9 mouse cellular contexts compared by ENCODE assay signal in genomic region chr1:153747861-153748530, GRCm38 (mm10). TPM values are rescaled to one million over a fixed set of nuclear protein-coding genes. Genes with fewer than 3 reads are reported as not detected.
DNase-seq lines count a peak whose midpoint lies in the region; ATAC-seq and TF ChIP-seq lines count a peak whose summit lies in the region.
"Had no signal": no experiment of that assay in that cellular context is flagged by ENCODE, and none has a peak within 500 bp of the region (broad histone marks: within the 10 kb centered on the region; RNA-seq: fewer than 3 reads in every experiment).

No protein-coding gene starts in this region.

- H3K27ac ChIP-seq in forebrain, embryonic 13.5 days: no peak overlapping the region
- H3K27ac ChIP-seq in forebrain, embryonic 12.5 days: no peak overlapping the region
- H3K27ac ChIP-seq in lung, embryonic 16.5 days (ENCODE audit: low read length): peak overlapping the region; percentile 75
- H3K27ac ChIP-seq in hindbrain, embryonic 10.5 days: peak overlapping the region; percentile 94; the same call in 1 of the 2 replicates
- H3K27ac ChIP-seq in macrophage: peak overlapping the region; percentile 82
- H3K27ac ChIP-seq in layer of hippocampus, adult 2 months: no peak overlapping the region

- peaks cover 11% of the 10 kb centered on the region for H3K79me2 ChIP-seq in macrophage (ENCODE audit: inconsistent target)

- peaks cover 60% of the 10 kb centered on the region for H3K4me1 ChIP-seq in forebrain, embryonic 13.5 days
- peaks cover 65% of the 10 kb centered on the region for H3K4me1 ChIP-seq in forebrain, embryonic 12.5 days
- peaks cover 25% of the 10 kb centered on the region for H3K4me1 ChIP-seq in lung, embryonic 16.5 days (replicated peaks; ENCODE audit: control insufficient read depth, insufficient read depth, low read length)
- peaks cover 61% of the 10 kb centered on the region for H3K4me1 ChIP-seq in hindbrain, embryonic 10.5 days (replicated peaks)

- WGBS in forebrain, embryonic 13.5 days: 71% methylated on average over 12 of the region's 12 CpGs
- 79% methylated on average over 12 of the region's 12 CpGs for WGBS in forebrain, embryonic 12.5 days
- 37% methylated on average over 12 of the region's 12 CpGs for WGBS in lung, embryonic 16.5 days
- 77% methylated on average over 12 of the region's 12 CpGs for WGBS in hindbrain, embryonic 10.5 days
- 31% methylated on average over 12 of the region's 12 CpGs for WGBS in macrophage (ENCODE audit: missing documents)

- H3K27me3 ChIP-seq in forebrain, embryonic 13.5 days: no peaks in the 10 kb centered on the region
- H3K27me3 ChIP-seq in forebrain, embryonic 12.5 days: no peaks in the 10 kb centered on the region
- no peaks in the 10 kb centered on the region for H3K27me3 ChIP-seq in lung, embryonic 16.5 days (ENCODE audit: control insufficient read depth, insufficient read depth, low read depth, low read length)
- H3K27me3 ChIP-seq in hindbrain, embryonic 10.5 days (ENCODE audit: insufficient read depth, poor library complexity, severe bottlenecking): peaks cover 16% of the 10 kb centered on the region
- H3K27me3 ChIP-seq: embryonic facial prominence, embryonic 15.5 days had no signal

- no peak for TF ChIP-seq CTCF in layer of hippocampus, adult 2 months (conservative IDR thresholded peaks at IDR 0.05)

- H3K4me2 ChIP-seq in forebrain, embryonic 13.5 days: peak overlapping the region; percentile 17
- no peak overlapping the region for H3K4me2 ChIP-seq in forebrain, embryonic 12.5 days
- peak overlapping the region; percentile 59 for H3K4me2 ChIP-seq in lung, embryonic 16.5 days (ENCODE audit: low read depth, low read length)

- no peak overlapping the region for H3K4me3 ChIP-seq in forebrain, embryonic 13.5 days
- H3K4me3 ChIP-seq in forebrain, embryonic 12.5 days (replicated peaks): no peak overlapping the region
- no peak overlapping the region for H3K4me3 ChIP-seq in lung, embryonic 16.5 days (ENCODE audit: low read length)
- H3K4me3 ChIP-seq in hindbrain, embryonic 10.5 days: no peak overlapping the region
- peak overlapping the region; percentile 30 for H3K4me3 ChIP-seq in macrophage (ENCODE audit: inconsistent target)
- H3K4me3 ChIP-seq in layer of hippocampus, adult 2 months: no peak overlapping the region

- no peaks in the 10 kb centered on the region for H3K9me3 ChIP-seq in forebrain, embryonic 13.5 days (replicated peaks)
- no peaks in the 10 kb centered on the region for H3K9me3 ChIP-seq in forebrain, embryonic 12.5 days
- no peaks in the 10 kb centered on the region for H3K9me3 ChIP-seq in lung, embryonic 16.5 days (ENCODE audit: control insufficient read depth, low read length)
- H3K9me3 ChIP-seq in hindbrain, embryonic 10.5 days: no peaks in the 10 kb centered on the region
- H3K9me3 ChIP-seq: embryonic facial prominence, embryonic 15.5 days had no signal

- H3K9ac ChIP-seq in forebrain, embryonic 13.5 days: no peak overlapping the region
- H3K9ac ChIP-seq in forebrain, embryonic 12.5 days: no peak overlapping the region
- no peak overlapping the region for H3K9ac ChIP-seq in lung, embryonic 16.5 days (ENCODE audit: low read length)
- H3K9ac ChIP-seq: embryonic facial prominence, embryonic 15.5 days had no signal

- no peak for ATAC-seq in forebrain, embryonic 13.5 days
- ATAC-seq in forebrain, embryonic 12.5 days (ENCODE audit: low FRiP score): no peak
- ATAC-seq in lung, embryonic 16.5 days (ENCODE audit: low read depth): no peak

- no peak for DNase-seq in lung, postnatal 36 days
- no peak for DNase-seq in hindbrain, embryonic 10.5 days (ENCODE audit: low spot score)
- no peak for DNase-seq in layer of hippocampus, adult 2 months (ENCODE audit: low spot score in 2 of 2)
- no peak for DNase-seq in frontal cortex, postnatal 10 days (ENCODE audit: low spot score in 2 of 2)

- peaks cover 11% of the 10 kb centered on the region for H3K36me3 ChIP-seq in forebrain, embryonic 13.5 days (ENCODE audit: poor library complexity, severe bottlenecking)
- H3K36me3 ChIP-seq in forebrain, embryonic 12.5 days (replicated peaks): peaks cover 16% of the 10 kb centered on the region
- H3K36me3 ChIP-seq in lung, embryonic 16.5 days (ENCODE audit: control insufficient read depth, insufficient read depth, low read length): no peaks in the 10 kb centered on the region
- peaks cover 18% of the 10 kb centered on the region for H3K36me3 ChIP-seq in hindbrain, embryonic 10.5 days
- no peaks in the 10 kb centered on the region for H3K36me3 ChIP-seq in macrophage (ENCODE audit: inconsistent target)
- H3K36me3 ChIP-seq: embryonic facial prominence, embryonic 15.5 days had no signal

RNA-seq across cellular contexts. Expression of gene Rnasel, which starts 1.2 kb away (rescaled TPM):
- 38.1 and 41.9 TPM in 2 replicates for polyA plus RNA-seq in forebrain, embryonic 13.5 days (2015; fragmentation: Nextera tagmentation; extraction: Ambion mirVana)
- 29.1 and 31.6 TPM in 2 replicates for polyA plus RNA-seq in forebrain, embryonic 12.5 days (2016; fragmentation: Nextera tagmentation; extraction: Ambion mirVana)
- polyA plus RNA-seq in lung, embryonic 16.5 days (2015; fragmentation: Nextera tagmentation; extraction: Ambion mirVana): 7.8 and 8.7 TPM in 2 replicates
- 12.6 and 23.7 TPM in 2 replicates for polyA plus RNA-seq in hindbrain, embryonic 10.5 days (2016; fragmentation: Nextera tagmentation; extraction: Ambion mirVana)
- total RNA-seq in macrophage (2018; cell fraction: chromatin; rRNA removed): 100 to 1,000 TPM in 20 of 26 experiments, 10 to 100 TPM in 6; 49.0 to 419 (median 192) TPM
- total RNA-seq in macrophage (2018; cell fraction: cytosol; rRNA removed): 100 to 1,000 TPM in 25 of 26 experiments, 10 to 100 TPM in 1; 83.8 to 308 (median 169) TPM
- 100 to 1,000 TPM in 25 of 26 experiments, 10 to 100 TPM in 1; 86.5 to 468 (median 181) TPM for total RNA-seq in macrophage (2018; cell fraction: nucleus; rRNA removed)
- polyA plus RNA-seq in macrophage (2018): 147 to 181 TPM (median 163 TPM) in 3 replicates
- total RNA-seq in layer of hippocampus, adult 2 months (2021): 1 to 10 TPM; 6.5 to 6.7 TPM

RNA-seq across cellular contexts. Expression of gene Rgs16, which starts 7.8 kb away (rescaled TPM):
- 38.5 and 43.7 TPM in 2 replicates for polyA plus RNA-seq in forebrain, embryonic 13.5 days (2015; fragmentation: Nextera tagmentation; extraction: Ambion mirVana)
- polyA plus RNA-seq in forebrain, embryonic 12.5 days (2016; fragmentation: Nextera tagmentation; extraction: Ambion mirVana): 46.6 and 49.3 TPM in 2 replicates
- polyA plus RNA-seq in lung, embryonic 16.5 days (2015; fragmentation: Nextera tagmentation; extraction: Ambion mirVana): 1.9 and 2.2 TPM in 2 replicates
- 18.9 and 21.1 TPM in 2 replicates for polyA plus RNA-seq in hindbrain, embryonic 10.5 days (2016; fragmentation: Nextera tagmentation; extraction: Ambion mirVana)
- total RNA-seq in macrophage (2018; cell fraction: chromatin; rRNA removed): under 1 TPM in 9 of 26 experiments, not detected in 17; 0.25 to 0.87 (median 0.36) TPM
- total RNA-seq in macrophage (2018; cell fraction: cytosol; rRNA removed): under 1 TPM in 22 of 26 experiments, not detected in 4; 0.04 to 0.99 (median 0.17) TPM
- 1 to 10 TPM in 1 of 26 experiments, under 1 TPM in 13, not detected in 12; 0.18 to 1.3 (median 0.31) TPM for total RNA-seq in macrophage (2018; cell fraction: nucleus; rRNA removed)
- polyA plus RNA-seq in macrophage (2018): 0.11 to 1.2 TPM (median 0.14 TPM) in 3 replicates
- total RNA-seq in layer of hippocampus, adult 2 months (2021): 1 to 10 TPM; 5.5 TPM

Comparison
In these comparisons a context has a peak if more than half of its experiments do, and no peak if none do; other contexts are left out.
1. H3K27ac ChIP-seq: peak in lung, embryonic 16.5 days (single experiment), hindbrain, embryonic 10.5 days (single experiment) and macrophage (single experiment); none in forebrain, embryonic 13.5 days (single experiment), forebrain, embryonic 12.5 days (single experiment) and layer of hippocampus, adult 2 months (single experiment).